Mouse (Mus musculus) MEL (cell line): ENCODE measurements around the gene Gemin7.
"Not testable (repeated sequence)": the region's sequence is repeated elsewhere in the genome, so short reads cannot be mapped to it uniquely, and the experiment has no call there.

Experiments
- BHLHE40 ChIP-seq: IDR thresholded peaks from 2 replicates; pipeline ENCODE4 v1.6.1; 2012; ENCODE audit warnings: low read depth, mild to moderate bottlenecking, inconsistent platforms, low read length, improper control_type of control experiment, borderline replicate concordance
- CTCF ChIP-seq, 3 experiments: IDR thresholded peaks in 2 of 3; conservative IDR thresholded peaks in 1 of 3; 2 replicates each; pipeline ENCODE4 v1.5.1; 2011 to 2012; ENCODE audit warnings: low read length in 3 of 3, low read depth in 2 of 3, mild to moderate bottlenecking in 2 of 3, improper control_type of control experiment in 1 of 3, inconsistent platforms in 1 of 3, mixed read lengths in 1 of 3, moderate library complexity in 1 of 3; ENCODE audit not compliant: control insufficient read depth in 1 of 3, insufficient read depth in 1 of 3, poor library complexity in 1 of 3, severe bottlenecking in 1 of 3
- ELF1 ChIP-seq: IDR thresholded peaks from 2 replicates; pipeline ENCODE4 v1.6.1; 2014; ENCODE audit warnings: low read depth, mild to moderate bottlenecking, inconsistent platforms, low read length, improper control_type of control experiment, moderate library complexity
- JUND ChIP-seq: IDR thresholded peaks from 2 replicates; pipeline ENCODE4 v1.6.1; 2011; ENCODE audit warnings: low read depth, mild to moderate bottlenecking, improper control_type of control experiment, low read length
- MAX ChIP-seq: IDR thresholded peaks from 2 replicates; pipeline ENCODE4 v1.6.1; 2011; ENCODE audit warnings: low read length, improper control_type of control experiment
- MEF2A ChIP-seq: IDR thresholded peaks from 2 replicates; pipeline ENCODE4 v1.6.1; 2014; ENCODE audit warnings: low read depth, mild to moderate bottlenecking, inconsistent platforms, low read length, improper control_type of control experiment; ENCODE audit not compliant: poor library complexity, insufficient replicate concordance, severe bottlenecking; ENCODE audit errors: extremely low read depth
- NRF1 ChIP-seq: IDR thresholded peaks from 2 replicates; pipeline ENCODE4 v1.6.1; 2014; ENCODE audit warnings: low read depth, mild to moderate bottlenecking, inconsistent platforms, low read length, improper control_type of control experiment, moderate library complexity; ENCODE audit not compliant: poor library complexity, insufficient read depth, severe bottlenecking
- POLR2A ChIP-seq, 2 experiments: IDR thresholded peaks; 2 replicates each; pipeline ENCODE4 v1.6.1; 2011 to 2012; ENCODE audit warnings: low read length in 2 of 2, mild to moderate bottlenecking in 2 of 2, control low read depth in 1 of 2, improper control_type of control experiment in 1 of 2, low read depth in 1 of 2, moderate library complexity in 1 of 2; ENCODE audit not compliant: control insufficient read depth in 1 of 2, insufficient read depth in 1 of 2, poor library complexity in 1 of 2
- POLR2AphosphoS5 ChIP-seq: IDR thresholded peaks from 2 replicates; pipeline ENCODE4 v1.6.1; 2012; ENCODE audit warnings: low read depth, borderline replicate concordance, mild to moderate bottlenecking, inconsistent platforms, low read length, moderate library complexity, mixed read lengths
- SIN3A ChIP-seq: IDR thresholded peaks from 2 replicates; pipeline ENCODE4 v1.6.1; 2012; ENCODE audit warnings: low read length, improper control_type of control experiment, inconsistent platforms
- SMC3 ChIP-seq: IDR thresholded peaks from 2 replicates; pipeline ENCODE4 v1.6.1; 2011; ENCODE audit warnings: low read depth, low read length, improper control_type of control experiment
- ZMIZ1 ChIP-seq: IDR thresholded peaks from 2 replicates; pipeline ENCODE4 v1.6.1; 2012; ENCODE audit warnings: low read depth, mild to moderate bottlenecking, inconsistent platforms, low read length, improper control_type of control experiment, moderate library complexity

DNA sequence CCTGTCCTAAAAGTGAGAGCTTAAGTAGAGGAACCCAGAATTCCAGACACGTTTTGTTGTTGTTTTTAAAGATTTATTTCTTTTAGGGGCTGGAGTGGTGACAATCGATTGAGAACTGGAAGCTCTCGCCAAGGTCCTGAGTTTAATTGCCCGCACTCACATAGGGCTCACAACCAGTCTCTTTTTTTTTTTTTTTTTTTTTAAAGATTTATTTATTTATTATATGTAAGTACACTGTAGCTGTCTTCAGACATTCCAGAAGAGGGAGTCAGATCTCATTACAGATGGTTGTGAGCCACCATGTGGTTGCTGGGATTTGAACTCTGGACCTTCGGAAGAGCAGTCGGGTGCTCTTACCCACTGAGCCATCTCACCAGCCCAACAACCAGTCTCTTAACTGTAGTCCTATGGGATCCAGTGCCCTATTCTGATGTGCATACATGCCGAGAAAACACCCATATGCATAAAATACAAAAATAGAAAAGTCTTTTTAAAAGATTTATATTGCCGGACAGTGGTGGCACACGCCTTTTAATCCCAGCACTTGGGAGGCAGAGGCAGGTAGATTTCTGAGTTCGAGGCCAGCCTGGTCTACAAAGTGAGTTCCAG lies 27.3 kb upstream of the Gemin7 start:
- TF ChIP-seq SMC3; CTCF (IDR thresholded peaks at IDR 0.05 in 2 of 3, conservative IDR thresholded peaks at IDR 0.05 in 1 of 3; ENCODE audit: control insufficient read depth in 1 of 3, insufficient read depth in 1 of 3, low read depth in 2 of 3, low read length in 3 of 3, poor library complexity in 1 of 3, severe bottlenecking in 1 of 3); SIN3A; JUND; POLR2AphosphoS5; MAX; NRF1; MEF2A; BHLHE40; ELF1: not testable (repeated sequence)
- TF ChIP-seq POLR2A (IDR thresholded peaks at IDR 0.05; ENCODE audit: control insufficient read depth in 1 of 2, insufficient read depth in 1 of 2, low read depth in 1 of 2, low read length in 2 of 2, poor library complexity in 1 of 2) (peak in 1 of 2 experiments; percentile 28; a peak in 1 of 4 replicates), ZMIZ1 (peak; percentile 22; the same call in 1 of the 2 replicates)
